Mouse (Mus musculus) testis, adult 2 months (tissue): ENCODE results near the gene Gm43064.
A peak's percentile ranks its signal among the peaks of the same experiment; 100 is the strongest.

Experiments
- CTCF ChIP-seq: fragments of 200-500 bp; IDR thresholded peaks from 2 replicates; pipeline ENCODE4 v1.5.1; 2012; ENCODE audit warnings: low read depth, mild to moderate bottlenecking, inconsistent platforms, low read length, moderate library complexity; ENCODE audit not compliant: control insufficient read depth, insufficient read depth, insufficient replicate concordance
- POLR2A ChIP-seq: fragments of 200-500 bp; IDR thresholded peaks from 2 replicates; pipeline ENCODE4 v1.6.1; 2012; ENCODE audit warnings: low read depth, mild to moderate bottlenecking, inconsistent platforms, low read length, moderate library complexity; ENCODE audit not compliant: control insufficient read depth

GRCm38 (mm10) chr3:103790346-103791145 is 18.8 kb upstream of the Gm43064 start:
- TF ChIP-seq CTCF (no peak), POLR2A (peak; percentile 49; the same call in 1 of the 2 replicates)
